Mouse (Mus musculus) embryo, embryonic 11.5 days (tissue): ENCODE measurements around the gene Fam184a.
A peak's percentile ranks its signal among the peaks of the same experiment; 100 is the strongest.

ENCODE experiments used
- DNase-seq: peaks from one replicate; pipeline ENCODE4 v3.0.0-alpha.2; 2012; ENCODE audit warnings: low read depth, low spot score

The Fam184a gene

GRCm38 (mm10) chr10:53597121-53597881 lies 153.6 kb downstream of the Fam184a start:
- DNase-seq: no peak

GRCm38 (mm10) chr10:53596677-53597120 lies 154.2 kb downstream of the Fam184a start, which contains the start of gene Asf1a:
Asf1a (plus strand) TSS chr10:53596757.
- DNase-seq: peak; percentile 94

DNA sequence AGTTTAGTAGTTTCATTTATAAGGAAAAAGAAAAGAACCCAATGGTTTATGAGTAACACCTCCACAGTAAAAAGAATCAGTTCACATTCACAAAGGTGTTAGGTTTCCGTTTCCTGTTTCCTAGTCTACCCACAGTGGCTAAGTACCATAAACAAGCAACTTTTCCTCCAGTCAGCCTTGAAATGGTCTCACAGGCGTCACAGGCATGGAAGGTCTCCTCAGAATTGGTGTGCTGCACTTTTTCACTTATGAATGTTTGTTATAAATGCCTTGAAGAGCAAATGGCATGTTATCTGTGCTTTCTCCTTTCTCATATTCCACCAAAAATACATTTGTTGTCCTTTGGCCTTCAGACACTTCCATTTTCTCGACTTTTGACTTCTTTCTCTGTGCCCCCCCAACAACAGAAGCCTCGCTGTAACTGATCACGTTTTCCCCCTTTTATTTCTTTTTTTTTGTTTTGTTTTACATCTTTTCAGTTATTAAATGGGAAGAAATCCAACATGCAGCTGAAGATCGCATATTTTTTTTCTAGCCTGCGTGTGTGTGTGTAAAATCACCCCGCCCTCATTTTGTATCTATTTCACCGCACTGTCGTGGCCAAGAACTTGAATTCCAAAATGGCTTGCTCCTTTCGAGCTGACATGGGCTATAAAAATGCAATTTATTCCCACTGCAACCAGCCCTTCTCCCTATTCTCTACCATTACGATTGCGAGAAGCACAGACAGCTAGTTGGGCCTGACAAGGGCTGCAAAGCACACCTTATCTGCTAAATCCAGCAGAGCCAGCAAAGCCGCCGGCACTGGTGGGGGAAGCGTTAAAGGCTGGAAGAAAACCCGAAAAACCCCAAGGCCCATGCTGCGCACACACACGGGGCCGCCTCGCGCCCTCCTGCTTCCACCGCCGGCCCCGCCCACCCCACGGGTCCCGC lies 154.9 kb downstream of the Fam184a start:
- DNase-seq: no peak

DNA sequence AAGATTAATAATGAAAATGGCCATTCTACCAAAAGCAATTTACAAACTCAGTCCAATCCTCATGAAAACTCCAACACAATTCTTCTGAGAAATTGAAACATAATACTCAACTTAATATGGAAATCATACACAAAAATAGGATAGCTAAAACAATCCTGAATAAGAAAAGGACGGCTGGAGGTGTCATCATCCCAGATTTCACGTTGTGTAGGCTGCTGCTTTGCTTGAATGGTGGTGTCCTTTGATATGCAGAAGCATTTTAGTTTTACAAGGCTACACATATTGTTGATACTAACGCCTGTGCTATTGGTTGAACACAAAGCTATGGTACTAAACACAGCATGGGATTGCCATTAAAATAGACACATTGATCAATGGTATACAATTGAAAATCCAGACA lies 165.1 kb downstream of the Fam184a start:
- DNase-seq: no peak
